Mouse (Mus musculus): ENCODE results near the gene Cd33. TPM values are rescaled to one million over a fixed set of nuclear protein-coding genes. Genes with fewer than 3 reads are reported as not detected.

The Cd33 gene
- polyA plus RNA-seq, 1 experiment from 2014 or later = 5.1 TPM

- Histone ChIP-seq H3K4me2 (ENCODE audit: low read depth, low read length) (peak overlapping the region; percentile 73), H3K27ac (ENCODE audit: low read depth) (peak overlapping the region; percentile 69), H3K4me1 (ENCODE audit: insufficient read depth) (peaks cover 15% of the 10 kb centered on the region), H3K4me3 (ENCODE audit: low read depth, low read length) (peak overlapping the region; percentile 51), H3K27me3 (ENCODE audit: insufficient read depth, low read length) (no peaks in the 10 kb centered on the region), H3K9ac (replicated peaks) (peak overlapping the region; percentile 39), H3K36me3 (replicated peaks; ENCODE audit: insufficient read depth, low read length) (0 out of 2 replicates have a peak, but pooled peaks cover 2% of the 10 kb centered on the region), H3K9me3 (ENCODE audit: low read length) (no peaks in the 10 kb centered on the region)
- ATAC-seq (peak; percentile 48), DNase-seq (peak; percentile 23)
- no peak for TF ChIP-seq CTCF (IDR thresholded peaks at IDR 0.05; ENCODE audit: low read depth)
- no peak for TF ChIP-seq EP300 (IDR thresholded peaks at IDR 0.05; ENCODE audit: low read depth)
- 4% methylated on average over 10 of the region's 10 CpGs for WGBS (ENCODE audit: insufficient replicate concordance)
Measured at GRCm38 (mm10) chr7:43562651-43563070, 18.4 kb upstream of the Cd33 start.

- no peak for TF ChIP-seq CTCF (IDR thresholded peaks at IDR 0.05; ENCODE audit: low read depth)
- TF ChIP-seq EP300 (IDR thresholded peaks at IDR 0.05; ENCODE audit: low read depth) = no peak
- peak; percentile 76 for ATAC-seq
- H3K9ac ChIP-seq (replicated peaks) = peak within 1 kb of the TSS; percentile 39
- H3K4me3 ChIP-seq (ENCODE audit: low read depth, low read length) = peak within 1 kb of the TSS; percentile 51
- H3K9me3 ChIP-seq (ENCODE audit: low read length) = no peaks in the 10 kb centered on the region
- H3K27me3 ChIP-seq (ENCODE audit: insufficient read depth, low read length) = no peaks in the 10 kb centered on the region
- H3K4me1 ChIP-seq (ENCODE audit: insufficient read depth) = peaks cover 15% of the 10 kb centered on the region
- peak within 1 kb of the TSS; percentile 73 for H3K4me2 ChIP-seq (ENCODE audit: low read depth, low read length)
- H3K27ac ChIP-seq (ENCODE audit: low read depth) = peak within 1 kb of the TSS; percentile 69
- DNase-seq = peak; percentile 79
- WGBS (ENCODE audit: insufficient replicate concordance) = under 1% methylated on average over 27 of the region's 27 CpGs
- 0 out of 2 replicates have a peak, but pooled peaks cover 1% of the 10 kb centered on the region for H3K36me3 ChIP-seq (replicated peaks; ENCODE audit: insufficient read depth, low read length)
Measured at GRCm38 (mm10) chr7:43562006-43562633, 17.9 kb upstream of the Cd33 start, which contains the start of gene Zfp658. Gene Zfp658 (plus strand): TSS chr7:43562256.

GRCm38 (mm10) chr7:43556901-43557300 is 12.7 kb upstream of the Cd33 start:
- 76% methylated on average over 1 of the region's 1 CpGs for WGBS (ENCODE audit: insufficient replicate concordance)
- Histone ChIP-seq H3K9me3 (ENCODE audit: low read length) (no peaks in the 10 kb centered on the region), H3K9ac (replicated peaks) (no peak overlapping the region), H3K27ac (ENCODE audit: low read depth) (no peak overlapping the region), H3K4me2 (ENCODE audit: low read depth, low read length) (no peak overlapping the region), H3K4me3 (ENCODE audit: low read depth, low read length) (no peak overlapping the region), H3K4me1 (ENCODE audit: insufficient read depth) (no peaks in the 10 kb centered on the region; the same call in 1 of the 2 replicates), H3K36me3 (replicated peaks; ENCODE audit: insufficient read depth, low read length) (no peaks in the 10 kb centered on the region), H3K27me3 (ENCODE audit: insufficient read depth, low read length) (no peaks in the 10 kb centered on the region)
- TF ChIP-seq CTCF (IDR thresholded peaks at IDR 0.05; ENCODE audit: low read depth) (no peak), EP300 (IDR thresholded peaks at IDR 0.05; ENCODE audit: low read depth) (no peak)
- DNase-seq (no peak), ATAC-seq (no peak)

GRCm38 (mm10) chr7:43555351-43555750 is 11.1 kb upstream of the Cd33 start:
- 71% methylated on average over 5 of the region's 5 CpGs for WGBS (ENCODE audit: insufficient replicate concordance)
- H3K9ac ChIP-seq (replicated peaks) = no peak overlapping the region
- H3K4me1 ChIP-seq (ENCODE audit: insufficient read depth) = no peaks in the 10 kb centered on the region; the same call in 1 of the 2 replicates
- no peak for ATAC-seq
- H3K36me3 ChIP-seq (replicated peaks; ENCODE audit: insufficient read depth, low read length) = no peaks in the 10 kb centered on the region
- no peak for DNase-seq
- H3K9me3 ChIP-seq (ENCODE audit: low read length) = no peaks in the 10 kb centered on the region
- no peak overlapping the region for H3K27ac ChIP-seq (ENCODE audit: low read depth)
- TF ChIP-seq CTCF (IDR thresholded peaks at IDR 0.05; ENCODE audit: low read depth) = no peak
- no peak for TF ChIP-seq EP300 (IDR thresholded peaks at IDR 0.05; ENCODE audit: low read depth)
- no peaks in the 10 kb centered on the region for H3K27me3 ChIP-seq (ENCODE audit: insufficient read depth, low read length)
- H3K4me2 ChIP-seq (ENCODE audit: low read depth, low read length) = no peak overlapping the region
- no peak overlapping the region for H3K4me3 ChIP-seq (ENCODE audit: low read depth, low read length)

- ATAC-seq = peak; percentile 36; the same call in 1 of the 2 replicates
- Histone ChIP-seq H3K36me3 (replicated peaks; ENCODE audit: insufficient read depth, low read length) (no peaks in the 10 kb centered on the region), H3K9ac (replicated peaks) (no peak overlapping the region), H3K27me3 (ENCODE audit: insufficient read depth, low read length) (no peaks in the 10 kb centered on the region), H3K4me2 (ENCODE audit: low read depth, low read length) (no peak overlapping the region), H3K4me1 (ENCODE audit: insufficient read depth) (no peaks in the 10 kb centered on the region; the same call in 1 of the 2 replicates), H3K27ac (ENCODE audit: low read depth) (no peak overlapping the region), H3K4me3 (ENCODE audit: low read depth, low read length) (no peak overlapping the region), H3K9me3 (ENCODE audit: low read length) (no peaks in the 10 kb centered on the region)
- no peak for TF ChIP-seq CTCF (IDR thresholded peaks at IDR 0.05; ENCODE audit: low read depth)
- TF ChIP-seq EP300 (IDR thresholded peaks at IDR 0.05; ENCODE audit: low read depth) = no peak
- WGBS (ENCODE audit: insufficient replicate concordance) = 23% methylated on average over 3 of the region's 3 CpGs
- no peak for DNase-seq
Measured at GRCm38 (mm10) chr7:43554550-43554949, 10.3 kb upstream of the Cd33 start.

GRCm38 (mm10) chr7:43553153-43553552 is 8.9 kb upstream of the Cd33 start:
- no peak overlapping the region for H3K4me2 ChIP-seq (ENCODE audit: low read depth, low read length)
- no peak overlapping the region for H3K27ac ChIP-seq (ENCODE audit: low read depth)
- WGBS (ENCODE audit: insufficient replicate concordance) = 27% methylated on average over 4 of the region's 4 CpGs
- H3K9me3 ChIP-seq (ENCODE audit: low read length) = no peaks in the 10 kb centered on the region
- ATAC-seq (peak; percentile 56), DNase-seq (peak; percentile 33)
- no peak for TF ChIP-seq EP300 (IDR thresholded peaks at IDR 0.05; ENCODE audit: low read depth)
- no peak for TF ChIP-seq CTCF (IDR thresholded peaks at IDR 0.05; ENCODE audit: low read depth)
- no peaks in the 10 kb centered on the region for H3K27me3 ChIP-seq (ENCODE audit: insufficient read depth, low read length)
- no peak overlapping the region for H3K9ac ChIP-seq (replicated peaks)
- H3K4me3 ChIP-seq (ENCODE audit: low read depth, low read length) = no peak overlapping the region
- H3K36me3 ChIP-seq (replicated peaks; ENCODE audit: insufficient read depth, low read length) = no peaks in the 10 kb centered on the region
- H3K4me1 ChIP-seq (ENCODE audit: insufficient read depth) = no peaks in the 10 kb centered on the region; the same call in 1 of the 2 replicates

Data from liver, postnatal 0 days (tissue).